Mouse (Mus musculus) heart, postnatal 0 days (tissue): ENCODE results near the gene Rwdd4a.

Experiments used
- CTCF ChIP-seq: IDR thresholded peaks from 2 replicates; pipeline ENCODE4 v1.5.1; 2016; ENCODE audit warnings: antibody characterized with exemption, control low read depth, low read depth
- EP300 ChIP-seq: IDR thresholded peaks from 2 replicates; pipeline ENCODE4 v1.6.1; 2016; ENCODE audit warnings: antibody characterized with exemption, low read depth

GRCm38 (mm10) chr8:47538323-47538722, 4.9 kb downstream of the Rwdd4a start:
- TF ChIP-seq CTCF (no peak), EP300 (no peak)
